Comparison of ENCODE assay signal across 9 mouse cellular contexts in genomic region chr5:144638631-144639030, GRCm38 (mm10).
DNase-seq lines count a peak whose midpoint lies in the region; ATAC-seq and TF ChIP-seq lines count a peak whose summit lies in the region.
"Had no signal": no experiment of that assay in that cellular context is flagged by ENCODE, and none has a peak within 500 bp of the region (broad histone marks: within the 10 kb centered on the region; RNA-seq: fewer than 3 reads in every experiment).

No protein-coding gene starts in this region.

- H3K4me3 ChIP-seq in heart, postnatal 0 days (ENCODE audit: low read depth, low read length), result no peak overlapping the region
- no peak overlapping the region for H3K4me3 ChIP-seq in heart, embryonic 11.5 days (ENCODE audit: low read depth, low read length)
- H3K4me3 ChIP-seq: neural tube, embryonic 13.5 days had no signal

- no peak overlapping the region for H3K4me2 ChIP-seq in heart, postnatal 0 days (ENCODE audit: low read depth, low read length)
- H3K4me2 ChIP-seq in heart, embryonic 11.5 days, result no peak overlapping the region
- H3K4me2 ChIP-seq: neural tube, embryonic 13.5 days had no signal

- DNase-seq in heart, postnatal 0 days (ENCODE audit: low spot score), result no peak
- peak; percentile 3 to 4 for DNase-seq in urinary bladder, adult 18-20 months (ENCODE audit: low spot score in 2 of 2)
- no peak for DNase-seq in urinary bladder, postnatal 4 days (ENCODE audit: low spot score in 2 of 2)
- peak; percentile 8 for DNase-seq in cerebellum, adult 8-10 months
- peak; percentile 18 for DNase-seq in large intestine, adult 2 months (ENCODE audit: low read depth, low spot score)
- DNase-seq in right cerebral cortex, postnatal 25 days, result peak; percentile 11
- no peak for DNase-seq in heart, adult 8-10 months (ENCODE audit: low spot score)

- no peak for TF ChIP-seq EP300 in heart, postnatal 0 days (IDR thresholded peaks at IDR 0.05; ENCODE audit: low read depth)

- peak; percentile 43 for TF ChIP-seq CTCF in heart, postnatal 0 days (IDR thresholded peaks at IDR 0.05; ENCODE audit: low read depth)

- no peak overlapping the region for H3K27ac ChIP-seq in heart, postnatal 0 days (ENCODE audit: low read depth)
- H3K27ac ChIP-seq in heart, embryonic 11.5 days (ENCODE audit: low read depth, low read length), result no peak overlapping the region
- H3K27ac ChIP-seq: neural tube, embryonic 13.5 days had no signal

- no peaks in the 10 kb centered on the region for H3K9me3 ChIP-seq in heart, postnatal 0 days (replicated peaks; ENCODE audit: control insufficient read depth, low read length)
- H3K9me3 ChIP-seq in heart, embryonic 11.5 days (replicated peaks; ENCODE audit: control insufficient read depth, low read length), result no peaks in the 10 kb centered on the region
- H3K9me3 ChIP-seq: neural tube, embryonic 13.5 days had no signal

- H3K4me1 ChIP-seq in heart, postnatal 0 days (ENCODE audit: control insufficient read depth, insufficient read depth), result no peaks in the 10 kb centered on the region
- no peaks in the 10 kb centered on the region for H3K4me1 ChIP-seq in heart, embryonic 11.5 days (ENCODE audit: control insufficient read depth, insufficient read depth, low read length)

- H3K36me3 ChIP-seq in heart, postnatal 0 days (replicated peaks; ENCODE audit: control insufficient read depth, insufficient read depth, low read length), result no peaks in the 10 kb centered on the region
- H3K36me3 ChIP-seq in heart, embryonic 11.5 days (ENCODE audit: control insufficient read depth, insufficient read depth, low read length), result no peaks in the 10 kb centered on the region
- H3K36me3 ChIP-seq: neural tube, embryonic 13.5 days had no signal

- no peak for ATAC-seq in heart, postnatal 0 days (ENCODE audit: insufficient read depth, low read depth)
- no peak for ATAC-seq in heart, embryonic 11.5 days (replicated peaks; ENCODE audit: insufficient number of reproducible peaks, low FRiP score, low TSS enrichment)

- no peak overlapping the region for H3K9ac ChIP-seq in heart, postnatal 0 days (replicated peaks; ENCODE audit: low read depth, low read length)
- H3K9ac ChIP-seq in heart, embryonic 11.5 days (ENCODE audit: low read depth, low read length), result no peak overlapping the region
- H3K9ac ChIP-seq: neural tube, embryonic 13.5 days had no signal

- WGBS in heart, postnatal 0 days, result 65% methylated on average over 3 of the region's 3 CpGs
- 57% methylated on average over 3 of the region's 3 CpGs for WGBS in heart, embryonic 11.5 days (ENCODE audit: insufficient replicate concordance)
- 65% methylated on average over 3 of the region's 3 CpGs for WGBS in large intestine, adult 2 months

- H3K27me3 ChIP-seq in heart, postnatal 0 days (ENCODE audit: control insufficient read depth, insufficient read depth, low read length), result no peaks in the 10 kb centered on the region
- no peaks in the 10 kb centered on the region for H3K27me3 ChIP-seq in heart, embryonic 11.5 days (ENCODE audit: control insufficient read depth, insufficient read depth, low read length)
- H3K27me3 ChIP-seq: neural tube, embryonic 13.5 days had no signal

Comparison
In these comparisons a context has a peak if more than half of its experiments do, and no peak if none do; other contexts are left out.
1. DNase-seq: peak in urinary bladder, adult 18-20 months (2 of 2), cerebellum, adult 8-10 months (single experiment), large intestine, adult 2 months (single experiment) and right cerebral cortex, postnatal 25 days (single experiment); none in heart, postnatal 0 days (single experiment), urinary bladder, postnatal 4 days (0 of 2) and heart, adult 8-10 months (single experiment).